Mouse (Mus musculus): ENCODE measurements around the gene 4931414P19Rik. TPM values are rescaled to one million over a fixed set of nuclear protein-coding genes. Genes with fewer than 3 reads are reported as not detected.
"Not testable (repeated sequence)": the region's sequence is repeated elsewhere in the genome, so short reads cannot be mapped to it uniquely, and the experiment has no call there.

4931414P19Rik gene
- polyA plus RNA-seq, 1 experiment from 2014 or later: 8.3 TPM

- peaks cover 35% of the 10 kb centered on the region for H3K36me3 ChIP-seq
- H3K9me3 ChIP-seq: no peaks in the 10 kb centered on the region
- H3K4me3 ChIP-seq: peak within 1 kb of the TSS; percentile 98
- peaks cover 15% of the 10 kb centered on the region for H3K4me1 ChIP-seq (replicated peaks)
- H3K27ac ChIP-seq: peak within 1 kb of the TSS; percentile 95
- H3K27me3 ChIP-seq (ENCODE audit: insufficient read depth, poor library complexity, severe bottlenecking): no peaks in the 10 kb centered on the region
- peak; percentile 91 for DNase-seq (ENCODE audit: low spot score)
- under 1% methylated on average over 25 of the region's 25 CpGs for WGBS
Observed at GRCm38 (mm10) chr14:54617897-54618365, 12.1 kb upstream of the 4931414P19Rik start, which contains the start of gene Psmb5. Psmb5 (minus strand) TSS chr14:54618022.

GRCm38 (mm10) chr14:54617152-54617896 lies 11.5 kb upstream of the 4931414P19Rik start:
- WGBS: 2% methylated on average over 38 of the region's 38 CpGs
- Histone ChIP-seq H3K4me1 (replicated peaks) (peaks cover 15% of the 10 kb centered on the region), H3K9me3 (no peaks in the 10 kb centered on the region), H3K27me3 (ENCODE audit: insufficient read depth, poor library complexity, severe bottlenecking) (no peaks in the 10 kb centered on the region), H3K4me3 (peak overlapping the region; percentile 98), H3K36me3 (peaks cover 41% of the 10 kb centered on the region), H3K27ac (peak overlapping the region; percentile 95)
- DNase-seq (ENCODE audit: low spot score): peak; percentile 63

GRCm38 (mm10) chr14:54616226-54616825 lies 10.5 kb upstream of the 4931414P19Rik start:
- H3K27me3 ChIP-seq (ENCODE audit: insufficient read depth, poor library complexity, severe bottlenecking): no peaks in the 10 kb centered on the region
- H3K27ac ChIP-seq: no peak overlapping the region
- 94% methylated on average over 16 of the region's 16 CpGs for WGBS
- peaks cover 15% of the 10 kb centered on the region for H3K4me1 ChIP-seq (replicated peaks)
- DNase-seq (ENCODE audit: low spot score): no peak
- H3K9me3 ChIP-seq: no peaks in the 10 kb centered on the region
- H3K4me3 ChIP-seq: peak overlapping the region; percentile 98; the same call in 1 of the 2 replicates
- H3K36me3 ChIP-seq: peaks cover 51% of the 10 kb centered on the region

GRCm38 (mm10) chr14:54614130-54614529 lies 8.3 kb upstream of the 4931414P19Rik start:
- Histone ChIP-seq H3K36me3 (peaks cover 60% of the 10 kb centered on the region), H3K4me1 (replicated peaks) (peaks cover 15% of the 10 kb centered on the region)
- DNase-seq (ENCODE audit: low spot score); H3K9me3 ChIP-seq; H3K27me3 ChIP-seq (ENCODE audit: insufficient read depth, poor library complexity, severe bottlenecking); H3K4me3 ChIP-seq; H3K27ac ChIP-seq: not testable (repeated sequence)
- WGBS: 92% methylated on average over 16 of the region's 16 CpGs

GRCm38 (mm10) chr14:54610648-54611047 lies 4.9 kb upstream of the 4931414P19Rik start:
- 82% methylated on average over 6 of the region's 6 CpGs for WGBS

GRCm38 (mm10) chr14:54609962-54610361 lies 4.2 kb upstream of the 4931414P19Rik start:
- 78% methylated on average over 4 of the region's 4 CpGs for WGBS

More at GRCm38 (mm10) chr14:54610648-54611047, 4.9 kb upstream of the 4931414P19Rik start:
- no peak for DNase-seq (ENCODE audit: low spot score)
- H3K27me3 ChIP-seq (ENCODE audit: insufficient read depth, poor library complexity, severe bottlenecking): no peaks in the 10 kb centered on the region
- H3K4me1 ChIP-seq (replicated peaks): peaks cover 12% of the 10 kb centered on the region
- peaks cover 50% of the 10 kb centered on the region for H3K36me3 ChIP-seq
- H3K27ac ChIP-seq: no peak overlapping the region
- no peak overlapping the region for H3K4me3 ChIP-seq
- no peaks in the 10 kb centered on the region for H3K9me3 ChIP-seq

GRCm38 (mm10) chr14:54609245-54609644 lies 3.5 kb upstream of the 4931414P19Rik start:
- H3K27ac ChIP-seq: no peak overlapping the region
- whole genome bisulfite sequencing: 72% methylated on average over 4 of the region's 4 CpGs

More at GRCm38 (mm10) chr14:54609962-54610361, 4.2 kb upstream of the 4931414P19Rik start:
- Histone ChIP-seq H3K27ac (no peak overlapping the region), H3K4me3 (no peak overlapping the region), H3K4me1 (replicated peaks) (peaks cover 16% of the 10 kb centered on the region), H3K36me3 (peaks cover 43% of the 10 kb centered on the region), H3K9me3 (no peaks in the 10 kb centered on the region), H3K27me3 (ENCODE audit: insufficient read depth, poor library complexity, severe bottlenecking) (no peaks in the 10 kb centered on the region)
- DNase-seq (ENCODE audit: low spot score): peak; percentile 30

GRCm38 (mm10) chr14:54607226-54607625 lies 1.4 kb upstream of the 4931414P19Rik start:
- H3K4me1 ChIP-seq (replicated peaks): peaks cover 34% of the 10 kb centered on the region
- H3K9me3 ChIP-seq: no peaks in the 10 kb centered on the region
- 52% methylated on average over 8 of the region's 8 CpGs for WGBS
- H3K36me3 ChIP-seq: peaks cover 18% of the 10 kb centered on the region
- H3K4me3 ChIP-seq: no peak overlapping the region
- no peak overlapping the region for H3K27ac ChIP-seq
- no peak for DNase-seq (ENCODE audit: low spot score)
- no peaks in the 10 kb centered on the region for H3K27me3 ChIP-seq (ENCODE audit: insufficient read depth, poor library complexity, severe bottlenecking)

More at GRCm38 (mm10) chr14:54609245-54609644, 3.5 kb upstream of the 4931414P19Rik start:
- Histone ChIP-seq H3K4me1 (replicated peaks) (peaks cover 22% of the 10 kb centered on the region), H3K27me3 (ENCODE audit: insufficient read depth, poor library complexity, severe bottlenecking) (no peaks in the 10 kb centered on the region), H3K36me3 (peaks cover 36% of the 10 kb centered on the region), H3K4me3 (no peak overlapping the region), H3K9me3 (no peaks in the 10 kb centered on the region)
- no peak for DNase-seq (ENCODE audit: low spot score)

GRCm38 (mm10) chr14:54603686-54604085 lies 2.1 kb downstream of the 4931414P19Rik start:
- H3K4me3 ChIP-seq: peak overlapping the region; percentile 59
- DNase-seq (ENCODE audit: low spot score): no peak
- WGBS: 85% methylated on average over 8 of the region's 8 CpGs
- no peaks in the 10 kb centered on the region for H3K9me3 ChIP-seq
- H3K4me1 ChIP-seq (replicated peaks): peaks cover 37% of the 10 kb centered on the region
- H3K36me3 ChIP-seq: peaks cover 8% of the 10 kb centered on the region
- peak overlapping the region; percentile 94 for H3K27ac ChIP-seq
- no peaks in the 10 kb centered on the region for H3K27me3 ChIP-seq (ENCODE audit: insufficient read depth, poor library complexity, severe bottlenecking)

- peak overlapping the region; percentile 94 for H3K27ac ChIP-seq
- H3K4me1 ChIP-seq (replicated peaks): peaks cover 37% of the 10 kb centered on the region
- H3K27me3 ChIP-seq (ENCODE audit: insufficient read depth, poor library complexity, severe bottlenecking): no peaks in the 10 kb centered on the region
- no peaks in the 10 kb centered on the region for H3K9me3 ChIP-seq
- H3K4me3 ChIP-seq: peak overlapping the region; percentile 59
- peaks cover 9% of the 10 kb centered on the region for H3K36me3 ChIP-seq
- WGBS: under 1% methylated on average over 46 of the region's 46 CpGs
- peak; percentile 97 for DNase-seq (ENCODE audit: low spot score)
Observed at GRCm38 (mm10) chr14:54603038-54603654, 2.6 kb downstream of the 4931414P19Rik start.

- WGBS: 47% methylated on average over 4 of the region's 4 CpGs
Observed at GRCm38 (mm10) chr14:54602613-54603012, 3.2 kb downstream of the 4931414P19Rik start.

GRCm38 (mm10) chr14:54601601-54602000 lies 4.2 kb downstream of the 4931414P19Rik start:
- DNase-seq (ENCODE audit: low spot score): no peak
- WGBS: 83% methylated on average over 2 of the region's 2 CpGs

More at GRCm38 (mm10) chr14:54602613-54603012, 3.2 kb downstream of the 4931414P19Rik start:
- peak overlapping the region; percentile 94 for H3K27ac ChIP-seq
- no peak for DNase-seq (ENCODE audit: low spot score)
- H3K36me3 ChIP-seq: peaks cover 9% of the 10 kb centered on the region
- peak overlapping the region; percentile 59 for H3K4me3 ChIP-seq
- peaks cover 37% of the 10 kb centered on the region for H3K4me1 ChIP-seq (replicated peaks)
- H3K9me3 ChIP-seq: no peaks in the 10 kb centered on the region
- H3K27me3 ChIP-seq (ENCODE audit: insufficient read depth, poor library complexity, severe bottlenecking): no peaks in the 10 kb centered on the region

More at GRCm38 (mm10) chr14:54601601-54602000, 4.2 kb downstream of the 4931414P19Rik start:
- H3K9me3 ChIP-seq: no peaks in the 10 kb centered on the region
- no peak overlapping the region for H3K27ac ChIP-seq
- peaks cover 32% of the 10 kb centered on the region for H3K4me1 ChIP-seq (replicated peaks)
- H3K36me3 ChIP-seq: peaks cover 15% of the 10 kb centered on the region
- no peak overlapping the region for H3K4me3 ChIP-seq
- no peaks in the 10 kb centered on the region for H3K27me3 ChIP-seq (ENCODE audit: insufficient read depth, poor library complexity, severe bottlenecking)

All from hindbrain, embryonic 10.5 days (tissue).